Mouse (Mus musculus): ENCODE measurements at regions not wholly inside any gene's neighbourhood (a gene's known extent, or its start where the extent isn't known, plus 50 kb on each side); places are given as distances from the start of the nearest gene placed in this dataset.

GRCm38 (mm10) chr14:25108701-25109290 lies 350.2 kb upstream of the Zmiz1 start:
- Histone ChIP-seq H3K4me2 (peak overlapping the region; percentile 47), H3K27me3 (no peaks in the 10 kb centered on the region), H3K36me3 (no peaks in the 10 kb centered on the region), H3K9me3 (replicated peaks) (no peaks in the 10 kb centered on the region), H3K4me1 (peaks cover 43% of the 10 kb centered on the region), H3K27ac (peak overlapping the region; percentile 96), H3K9ac (0 out of 2 replicates have a peak overlapping the region, but pooled peaks have one; percentile 16), H3K4me3 (replicated peaks) (peak overlapping the region; percentile 5; the same call in 1 of the 2 replicates)
- peak; percentile 95 for ATAC-seq (replicated peaks; ENCODE audit: low FRiP score)
- WGBS = 1% methylated on average over 8 of the region's 8 CpGs

GRCm38 (mm10) chr14:25109691-25110090 lies 349.3 kb upstream of the Zmiz1 start:
- Histone ChIP-seq H3K36me3 (no peaks in the 10 kb centered on the region), H3K4me2 (no peak overlapping the region), H3K27ac (peak overlapping the region; percentile 96), H3K4me1 (peaks cover 46% of the 10 kb centered on the region), H3K27me3 (no peaks in the 10 kb centered on the region), H3K4me3 (replicated peaks) (no peak overlapping the region), H3K9ac (no peak overlapping the region), H3K9me3 (replicated peaks) (no peaks in the 10 kb centered on the region)
- 10% methylated on average over 1 of the region's 1 CpGs for WGBS
- no peak for ATAC-seq (replicated peaks; ENCODE audit: low FRiP score)

- Histone ChIP-seq H3K36me3 (no peaks in the 10 kb centered on the region), H3K4me1 (peaks cover 45% of the 10 kb centered on the region), H3K9ac (no peak overlapping the region), H3K27ac (peak overlapping the region; percentile 33), H3K4me3 (replicated peaks) (no peak overlapping the region), H3K9me3 (replicated peaks) (no peaks in the 10 kb centered on the region), H3K27me3 (no peaks in the 10 kb centered on the region), H3K4me2 (no peak overlapping the region)
- no peak for ATAC-seq (replicated peaks; ENCODE audit: low FRiP score)
- 77% methylated on average over 10 of the region's 10 CpGs for WGBS
Measured at GRCm38 (mm10) chr14:25112832-25113231, 346.2 kb upstream of the Zmiz1 start.

GRCm38 (mm10) chr14:25113326-25113725 lies 345.7 kb upstream of the Zmiz1 start:
- H3K36me3 ChIP-seq = no peaks in the 10 kb centered on the region
- H3K9ac ChIP-seq = no peak overlapping the region
- H3K4me2 ChIP-seq = no peak overlapping the region
- H3K4me3 ChIP-seq (replicated peaks) = no peak overlapping the region
- ATAC-seq (replicated peaks; ENCODE audit: low FRiP score) = no peak
- H3K9me3 ChIP-seq (replicated peaks) = no peaks in the 10 kb centered on the region
- 48% methylated on average over 2 of the region's 2 CpGs for WGBS
- H3K27ac ChIP-seq = peak overlapping the region; percentile 33
- H3K27me3 ChIP-seq = no peaks in the 10 kb centered on the region
- H3K4me1 ChIP-seq = peaks cover 40% of the 10 kb centered on the region

- Histone ChIP-seq H3K4me1 (peaks cover 15% of the 10 kb centered on the region), H3K9me3 (replicated peaks) (no peaks in the 10 kb centered on the region), H3K4me3 (replicated peaks) (no peak overlapping the region), H3K4me2 (no peak overlapping the region), H3K27ac (no peak overlapping the region), H3K36me3 (no peaks in the 10 kb centered on the region), H3K27me3 (no peaks in the 10 kb centered on the region), H3K9ac (no peak overlapping the region)
- ATAC-seq (replicated peaks; ENCODE audit: low FRiP score) = no peak
- WGBS = 55% methylated on average over 4 of the region's 4 CpGs
Measured at GRCm38 (mm10) chr14:25116424-25116823, 342.6 kb upstream of the Zmiz1 start.

GRCm38 (mm10) chr14:25119999-25120398 lies 339.0 kb upstream of the Zmiz1 start:
- Histone ChIP-seq H3K9me3 (replicated peaks) (no peaks in the 10 kb centered on the region), H3K36me3 (no peaks in the 10 kb centered on the region), H3K9ac (no peak overlapping the region), H3K4me1 (peaks cover 17% of the 10 kb centered on the region), H3K4me2 (no peak overlapping the region), H3K27me3 (peaks cover 4% of the 10 kb centered on the region; the same call in 1 of the 2 replicates), H3K4me3 (replicated peaks) (no peak overlapping the region), H3K27ac (no peak overlapping the region)
- 81% methylated on average over 4 of the region's 4 CpGs for WGBS
- ATAC-seq (replicated peaks; ENCODE audit: low FRiP score) = no peak

- H3K4me1 ChIP-seq = peaks cover 16% of the 10 kb centered on the region
- H3K4me2 ChIP-seq = no peak overlapping the region
- no peak overlapping the region for H3K9ac ChIP-seq
- H3K27ac ChIP-seq = no peak overlapping the region
- ATAC-seq (replicated peaks; ENCODE audit: low FRiP score) = no peak
- no peaks in the 10 kb centered on the region for H3K9me3 ChIP-seq (replicated peaks)
- no peaks in the 10 kb centered on the region for H3K36me3 ChIP-seq
- H3K4me3 ChIP-seq (replicated peaks) = no peak overlapping the region
- 32% methylated on average over 8 of the region's 8 CpGs for WGBS
- peaks cover 6% of the 10 kb centered on the region; the same call in 1 of the 2 replicates for H3K27me3 ChIP-seq
Measured at GRCm38 (mm10) chr14:25120506-25120905, 338.5 kb upstream of the Zmiz1 start.

- Histone ChIP-seq H3K27me3 (peaks cover 6% of the 10 kb centered on the region; the same call in 1 of the 2 replicates), H3K9ac (no peak overlapping the region), H3K27ac (no peak overlapping the region), H3K4me3 (replicated peaks) (no peak overlapping the region), H3K9me3 (replicated peaks) (no peaks in the 10 kb centered on the region), H3K36me3 (no peaks in the 10 kb centered on the region), H3K4me2 (no peak overlapping the region), H3K4me1 (peaks cover 25% of the 10 kb centered on the region)
- ATAC-seq (replicated peaks; ENCODE audit: low FRiP score) = no peak
- 60% methylated on average over 13 of the region's 13 CpGs for WGBS
Measured at GRCm38 (mm10) chr14:25122971-25123535, 335.9 kb upstream of the Zmiz1 start.

GRCm38 (mm10) chr14:25123541-25124337 lies 335.2 kb upstream of the Zmiz1 start:
- no peak for ATAC-seq (replicated peaks; ENCODE audit: low FRiP score)
- no peak overlapping the region for H3K4me2 ChIP-seq
- peak overlapping the region; percentile 7; the same call in 1 of the 2 replicates for H3K27ac ChIP-seq
- no peaks in the 10 kb centered on the region for H3K36me3 ChIP-seq
- H3K4me3 ChIP-seq (replicated peaks) = no peak overlapping the region
- no peak overlapping the region for H3K9ac ChIP-seq
- no peaks in the 10 kb centered on the region for H3K9me3 ChIP-seq (replicated peaks)
- H3K27me3 ChIP-seq = peaks cover 6% of the 10 kb centered on the region; the same call in 1 of the 2 replicates
- peaks cover 28% of the 10 kb centered on the region for H3K4me1 ChIP-seq
- WGBS = 42% methylated on average over 18 of the region's 18 CpGs

- Histone ChIP-seq H3K9me3 (replicated peaks) (no peaks in the 10 kb centered on the region), H3K9ac (no peak overlapping the region)
Measured at GRCm38 (mm10) chr14:25126544-25126943, 332.4 kb upstream of the Zmiz1 start.

GRCm38 (mm10) chr14:25127544-25128159 lies 331.3 kb upstream of the Zmiz1 start:
- WGBS = 49% methylated on average over 14 of the region's 14 CpGs
- no peak for ATAC-seq (replicated peaks; ENCODE audit: low FRiP score)
- Histone ChIP-seq H3K9me3 (replicated peaks) (no peaks in the 10 kb centered on the region), H3K4me1 (peaks cover 28% of the 10 kb centered on the region), H3K4me2 (no peak overlapping the region), H3K36me3 (no peaks in the 10 kb centered on the region), H3K9ac (no peak overlapping the region), H3K27me3 (peaks cover 6% of the 10 kb centered on the region; the same call in 1 of the 2 replicates), H3K4me3 (replicated peaks) (no peak overlapping the region), H3K27ac (no peak overlapping the region)

More at GRCm38 (mm10) chr14:25126544-25126943, 332.4 kb upstream of the Zmiz1 start:
- Histone ChIP-seq H3K4me1 (peaks cover 28% of the 10 kb centered on the region), H3K27ac (no peak overlapping the region), H3K4me3 (replicated peaks) (no peak overlapping the region), H3K4me2 (no peak overlapping the region), H3K36me3 (no peaks in the 10 kb centered on the region), H3K27me3 (peaks cover 6% of the 10 kb centered on the region; the same call in 1 of the 2 replicates)
- no peak for ATAC-seq (replicated peaks; ENCODE audit: low FRiP score)
- WGBS = 70% methylated on average over 7 of the region's 7 CpGs

GRCm38 (mm10) chr14:25128160-25128547 lies 330.8 kb upstream of the Zmiz1 start:
- Histone ChIP-seq H3K4me1 (peaks cover 23% of the 10 kb centered on the region), H3K9me3 (replicated peaks) (no peaks in the 10 kb centered on the region), H3K27me3 (peaks cover 6% of the 10 kb centered on the region; the same call in 1 of the 2 replicates), H3K27ac (no peak overlapping the region), H3K9ac (no peak overlapping the region), H3K4me2 (no peak overlapping the region), H3K36me3 (no peaks in the 10 kb centered on the region), H3K4me3 (replicated peaks) (no peak overlapping the region)
- ATAC-seq (replicated peaks; ENCODE audit: low FRiP score) = no peak
- 77% methylated on average over 6 of the region's 6 CpGs for WGBS

All from kidney, embryonic 15.5 days (tissue).